Mouse (Mus musculus) adrenal gland, adult (tissue): ENCODE measurements around the gene Usp36.

Experiments used
- DNase-seq, 2 experiments: peaks; one replicate each; pipeline ENCODE4 v3.0.0; 2022 to 2023; ENCODE audit warnings: low spot score in 1 of 2; ENCODE audit not compliant: inconsistent age in 2 of 2

Gene Usp36

DNA sequence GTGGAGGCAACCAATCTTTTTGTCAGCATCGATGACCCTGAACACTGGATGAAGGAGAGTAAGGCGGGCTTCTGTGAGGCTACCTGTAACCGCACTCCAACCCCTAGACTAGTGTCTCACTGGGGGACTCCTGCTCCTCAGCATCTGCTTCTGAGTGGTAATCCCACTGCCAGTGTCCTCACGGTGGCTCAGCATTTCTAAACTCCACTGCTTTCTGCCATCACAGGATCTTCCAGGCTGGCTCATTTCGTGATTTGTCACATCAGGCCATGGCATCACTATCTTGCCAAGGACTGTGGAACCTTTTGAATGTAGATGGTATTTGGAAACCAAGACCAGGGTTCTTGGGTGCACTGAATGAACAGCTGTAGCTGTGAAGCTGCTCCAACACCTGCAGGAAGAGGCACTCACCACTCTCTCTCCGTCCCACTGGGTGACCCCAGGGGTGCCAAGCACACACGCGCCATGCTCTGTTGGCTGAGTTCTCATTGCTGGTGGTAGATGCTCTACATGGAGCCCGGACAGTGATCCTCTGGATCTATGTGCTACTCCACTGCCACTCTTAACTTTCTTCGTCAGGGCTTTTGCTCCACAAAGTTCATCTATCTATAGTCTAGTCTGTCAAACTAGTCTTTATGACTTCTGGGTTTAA, 66.5 kb downstream of the Usp36 start:
- peak in 1 of 2 experiments; percentile 78 for DNase-seq

DNA sequence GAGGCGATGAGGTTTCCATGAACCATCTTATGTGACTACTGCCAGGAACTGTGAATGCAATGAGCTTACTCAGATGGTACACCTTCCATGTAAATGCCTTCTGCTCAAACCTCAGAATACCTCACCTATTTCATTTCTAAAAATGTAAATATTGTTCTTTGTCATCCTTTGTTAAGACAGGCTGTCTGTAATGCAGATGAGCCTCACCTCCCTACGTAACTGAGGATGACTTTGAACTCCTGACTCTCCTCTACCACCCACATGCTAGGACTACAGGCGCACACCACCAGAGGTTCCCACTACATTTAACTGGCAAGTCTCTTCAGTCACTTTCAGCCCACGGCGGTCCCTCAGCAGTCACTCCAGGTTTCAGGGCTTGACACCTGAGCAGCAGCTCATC, 67.1 kb downstream of the Usp36 start:
- DNase-seq = no peak

DNA sequence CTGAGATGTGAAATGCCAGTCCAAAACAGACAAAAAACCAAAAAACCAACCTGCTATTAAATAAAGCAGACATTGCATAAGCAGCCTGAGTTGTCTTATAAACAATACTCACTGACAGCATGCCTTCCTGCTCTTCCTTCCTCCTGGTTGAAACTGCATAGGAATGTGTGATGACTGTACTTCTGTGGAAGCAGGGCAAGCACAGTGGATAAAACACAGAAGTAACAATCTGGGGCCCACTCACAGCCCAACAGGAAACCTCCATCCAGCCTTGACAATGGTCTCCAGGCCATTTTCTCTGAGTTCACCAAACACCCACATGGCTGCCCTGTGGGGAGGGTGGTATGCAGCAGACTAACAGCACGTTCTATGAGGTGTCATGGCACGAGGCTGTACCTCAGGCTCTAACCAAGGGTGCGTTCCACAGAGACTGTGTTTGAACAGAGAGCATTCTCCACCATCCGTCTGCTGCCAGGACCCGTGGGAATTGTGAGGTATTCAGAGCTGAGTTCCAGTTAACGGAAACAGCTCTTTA, 67.6 kb downstream of the Usp36 start:
- DNase-seq = no peak

DNA sequence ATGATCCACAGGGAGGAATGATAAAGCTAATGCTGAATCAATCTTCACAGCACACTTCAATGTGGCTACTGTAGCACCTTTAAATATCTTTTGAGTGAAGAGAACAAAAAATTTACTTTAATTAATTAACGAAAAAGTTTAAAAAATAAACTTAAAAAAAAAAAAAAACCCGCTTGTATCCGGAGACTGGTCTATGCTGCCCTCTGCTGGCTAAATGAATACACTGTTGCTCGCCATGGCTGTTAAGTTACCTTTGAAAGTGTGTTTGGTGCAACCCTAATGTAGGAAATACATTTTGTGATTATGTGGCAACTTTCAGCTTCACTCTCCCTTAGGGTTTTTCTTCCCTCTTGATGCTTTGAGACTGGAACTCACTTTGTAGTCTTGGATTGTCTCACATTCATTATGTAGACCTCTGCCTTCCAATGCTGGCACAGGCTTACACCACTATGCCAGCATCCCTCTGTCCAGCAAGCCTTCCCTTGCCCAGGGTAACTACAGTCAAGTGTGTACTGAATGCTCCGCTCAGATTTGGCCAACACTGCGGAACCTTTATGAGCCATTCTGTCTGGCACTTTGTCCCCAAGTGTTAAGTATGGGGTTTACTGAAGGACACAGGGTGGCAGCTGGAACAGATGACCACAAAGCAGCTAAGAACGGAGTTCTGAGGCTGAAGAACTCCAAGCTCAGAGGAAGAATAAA, 69.3 kb downstream of the Usp36 start:
- peak in 1 of 2 experiments; percentile 86 for DNase-seq

DNA sequence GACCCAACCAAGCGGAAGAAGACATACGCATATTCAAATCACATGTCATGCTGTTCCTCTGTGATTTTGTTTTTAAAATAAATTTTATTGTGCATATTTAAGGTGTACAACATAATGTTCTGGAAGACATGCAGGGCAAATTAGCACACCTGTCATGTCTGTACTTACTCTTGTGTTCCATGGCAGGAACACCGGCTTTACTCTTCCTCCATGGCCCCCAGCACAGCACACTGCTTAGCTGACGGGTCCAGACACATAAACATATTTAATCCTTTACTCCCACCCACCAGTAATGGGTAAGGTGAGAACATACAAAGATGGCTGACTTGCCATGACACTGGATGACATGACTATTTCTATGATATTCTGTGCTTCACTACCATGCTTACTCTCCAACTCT, 71.0 kb downstream of the Usp36 start:
- no peak for DNase-seq

DNA sequence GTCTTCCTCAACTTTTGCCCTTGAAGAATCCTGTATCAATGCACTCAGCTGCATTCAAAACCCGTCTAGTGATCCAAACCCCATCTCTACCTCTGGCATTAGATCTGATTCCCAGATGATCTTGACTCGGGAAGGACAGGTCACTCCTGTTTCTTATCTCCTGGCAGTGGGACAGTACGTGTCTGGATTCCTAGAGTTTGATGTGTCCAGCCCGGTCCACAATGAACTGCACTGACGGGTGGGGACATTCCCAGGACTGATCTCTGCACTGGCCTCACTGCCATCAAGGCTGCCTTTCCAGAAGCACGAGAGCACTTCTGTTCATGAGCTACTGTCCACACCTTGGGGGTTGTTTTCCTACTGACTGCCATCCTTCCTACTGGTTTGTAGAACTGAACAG, 73.6 kb downstream of the Usp36 start:
- DNase-seq = peak; percentile 40 to 61

DNA sequence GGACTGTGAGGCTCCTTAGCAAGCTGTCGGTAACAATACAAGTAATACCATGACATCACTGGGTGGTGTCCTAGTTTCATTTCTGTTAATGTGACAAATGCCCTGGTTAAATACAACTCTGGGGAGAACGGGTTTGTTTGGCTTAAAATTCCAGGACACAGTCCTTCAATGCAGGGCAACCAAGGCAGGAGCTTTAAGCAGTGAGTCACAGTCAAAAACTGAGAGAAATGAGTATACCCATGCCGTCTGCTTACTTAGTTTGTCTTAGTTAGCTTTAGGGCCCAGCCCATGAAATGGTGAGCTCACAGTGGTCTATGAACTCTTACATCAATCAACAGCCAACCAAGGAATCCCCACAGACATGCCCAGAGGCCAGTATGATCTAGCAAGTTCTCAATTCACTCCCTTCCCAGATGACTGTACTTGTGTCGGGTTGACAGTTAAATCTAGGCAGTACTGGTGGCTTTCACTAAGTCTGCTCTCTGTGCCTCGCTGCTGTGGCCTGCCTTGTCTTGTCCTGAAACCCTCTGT, 74.1 kb downstream of the Usp36 start:
- DNase-seq = peak in 1 of 2 experiments; percentile 53

DNA sequence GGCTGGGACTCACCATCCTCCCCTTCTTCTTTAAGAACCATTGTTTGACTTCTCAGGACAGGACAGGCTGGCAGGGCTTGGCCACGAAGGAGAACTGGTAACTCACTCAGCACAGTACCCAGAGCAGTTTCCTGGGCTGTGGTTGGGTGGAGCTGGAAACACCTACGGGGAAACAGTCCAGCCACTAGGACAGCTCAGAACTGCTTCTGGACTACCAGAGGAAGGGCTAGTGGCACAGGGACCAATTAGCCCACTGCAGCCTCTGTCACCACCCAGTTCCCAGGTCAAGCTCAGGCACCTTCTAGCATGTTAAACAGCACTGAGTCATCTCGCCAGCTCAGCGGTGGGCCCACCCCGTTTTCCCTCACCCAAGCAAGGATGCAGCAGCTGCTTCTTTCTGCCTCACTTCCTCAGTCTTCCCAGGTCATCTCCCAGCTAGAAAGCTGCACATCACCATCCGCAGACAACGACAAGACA, 77.4 kb downstream of the Usp36 start:
- DNase-seq = peak in 1 of 2 experiments; percentile 64

DNA sequence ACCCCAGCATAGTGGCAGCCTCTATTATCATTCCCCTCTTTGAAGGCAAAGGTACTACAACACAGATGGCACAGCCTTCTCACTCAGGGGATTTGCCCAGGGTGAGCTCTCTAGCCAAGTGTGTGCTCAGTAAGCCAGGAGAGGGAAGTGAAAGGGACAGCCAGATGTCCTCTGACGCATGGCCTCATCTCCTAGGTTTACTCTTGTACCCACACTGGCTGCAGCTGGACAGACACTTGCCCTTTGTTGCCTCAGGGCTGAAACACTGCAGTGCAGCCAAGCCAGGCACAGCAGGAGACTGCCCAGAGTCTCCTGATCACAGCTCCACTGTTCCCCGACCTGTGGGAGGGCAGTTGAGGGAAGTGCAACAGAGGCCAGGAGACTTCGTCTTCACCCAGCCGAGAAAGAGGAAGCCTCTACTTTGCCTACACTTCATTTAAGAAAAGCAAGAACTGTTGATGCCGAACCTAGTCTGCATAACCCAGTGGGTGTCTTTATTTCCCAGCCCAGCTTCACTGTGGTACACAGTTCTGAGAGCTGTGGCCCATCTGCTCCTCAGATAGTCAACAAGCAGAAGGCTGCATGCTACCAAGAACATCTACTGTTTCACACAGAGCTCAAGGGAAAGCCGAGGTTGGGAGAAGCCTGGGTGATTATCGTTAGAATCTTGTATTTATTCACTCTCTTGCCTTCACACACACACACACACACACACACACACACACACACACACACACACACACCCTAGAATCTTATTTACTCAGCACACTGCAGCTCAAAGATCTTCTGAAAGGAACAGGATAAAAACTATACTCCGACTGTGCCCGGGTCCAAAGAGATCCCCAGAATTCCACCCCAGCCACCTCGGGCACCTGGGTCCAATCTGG, 78.1 kb downstream of the Usp36 start:
- peak; percentile 38 to 71 for DNase-seq

DNA sequence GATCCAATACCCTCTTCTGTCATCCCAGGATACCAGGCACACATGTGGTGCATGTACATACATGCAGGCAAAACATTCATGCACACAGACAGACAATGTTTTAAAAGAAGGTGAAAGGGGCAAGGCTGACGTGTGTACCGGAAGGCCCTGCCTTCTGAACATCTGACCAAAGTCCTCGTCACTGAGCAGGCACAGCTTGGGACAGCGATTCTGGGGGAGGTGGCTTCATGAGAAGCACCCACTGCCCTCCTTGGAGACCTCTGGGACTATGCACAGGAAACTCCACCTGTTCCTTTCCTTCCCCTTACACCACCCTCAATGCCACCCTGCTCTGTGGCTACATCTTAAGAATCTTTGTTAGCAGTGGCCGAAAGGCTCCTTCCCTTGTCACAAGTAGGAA, 79.1 kb downstream of the Usp36 start:
- no peak for DNase-seq

DNA sequence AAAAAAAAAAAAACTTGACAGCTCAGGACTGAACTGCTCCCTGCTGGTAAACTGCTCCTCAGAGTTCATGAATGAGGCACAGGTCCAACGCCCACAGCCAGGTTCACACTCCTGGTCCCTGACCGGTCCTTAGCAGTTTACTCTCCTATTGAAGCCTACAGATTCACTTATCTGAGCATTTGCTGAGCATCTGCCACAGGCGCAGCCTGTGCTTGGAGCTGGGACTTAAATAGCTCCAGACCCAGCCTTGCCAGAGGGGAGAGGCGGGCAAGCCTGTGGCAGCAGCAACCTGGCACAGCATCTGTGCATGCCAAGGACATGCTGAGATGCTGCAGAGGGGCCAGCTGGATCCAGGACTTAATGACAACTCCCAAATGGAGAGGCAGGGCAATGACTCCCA, 79.9 kb downstream of the Usp36 start:
- DNase-seq = no peak
